Mouse (Mus musculus) C2C12 (cell line): Measurements from ENCODE around the gene Kin.

Source experiments
- CTCF ChIP-seq: IDR thresholded peaks from one replicate; pipeline ENCODE4 v1.5.1; 2011; ENCODE audit not compliant: control insufficient read depth, insufficient read depth, insufficient read length
- FOSL1 ChIP-seq: IDR thresholded peaks from one replicate; pipeline ENCODE4 v1.8.0; 2011; ENCODE audit warnings: mild to moderate bottlenecking, low read length; ENCODE audit not compliant: poor library complexity, insufficient read depth, severe bottlenecking
- USF1 ChIP-seq: IDR thresholded peaks from one replicate; pipeline ENCODE4 v1.6.1; 2011; ENCODE audit warnings: low read depth, mild to moderate bottlenecking, control low read depth, moderate library complexity

GRCm38 (mm10) chr2:10048461-10048860 is 31.9 kb upstream of the Kin start, which contains the start of gene Taf3:
- TF ChIP-seq FOSL1 (no peak), CTCF (no peak), USF1 (no peak)
